Mouse (Mus musculus) c-Kit-positive CD71-negative TER-119-negative erythroid progenitor cells, embryonic 14.5 days (primary cell): ENCODE results near the gene Map3k14.

Source experiments
- DNase-seq: peaks from one replicate; pipeline ENCODE4 v3.0.0-alpha.2; 2013; ENCODE audit warnings: low read depth

Map3k14 gene

DNA sequence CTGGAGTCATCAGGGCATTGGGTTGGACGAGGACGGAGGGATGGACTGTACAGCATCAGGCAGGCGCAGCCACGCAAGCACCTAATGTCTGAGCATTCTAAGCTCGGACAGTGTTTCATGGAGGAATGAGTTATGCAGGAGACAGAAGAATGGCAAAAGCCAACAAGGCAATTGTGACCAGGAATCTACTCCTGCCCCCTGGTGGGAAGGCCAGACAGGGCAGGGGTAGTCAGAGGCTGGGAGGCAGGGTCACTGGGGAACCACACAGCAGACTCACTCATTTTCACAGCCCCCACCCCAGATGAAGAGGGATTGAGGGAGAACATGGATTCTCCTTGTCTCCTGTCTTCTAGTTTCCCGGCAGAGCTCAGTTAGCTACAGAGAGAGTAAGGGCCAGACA, 4.7 kb upstream of the Map3k14 start:
- no peak for DNase-seq

DNA sequence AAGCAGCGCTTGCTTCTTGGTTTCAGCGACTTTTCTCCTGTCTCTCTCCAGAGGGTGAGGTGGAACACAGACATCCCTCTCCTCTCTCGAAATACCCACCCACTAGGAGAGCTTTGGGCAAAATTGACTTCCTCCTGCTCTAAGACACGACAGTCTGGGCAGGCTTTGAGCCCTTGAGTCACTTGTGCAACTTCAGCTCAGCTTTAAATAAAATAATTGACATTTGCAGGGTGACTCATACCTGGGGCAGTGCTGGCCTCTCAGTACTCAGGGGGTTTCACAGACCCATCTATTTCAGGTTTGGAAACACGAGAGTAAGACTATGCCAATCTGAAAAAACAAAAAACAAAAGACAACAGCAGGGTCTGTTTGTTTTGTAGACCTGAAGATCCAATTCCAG, 2.2 kb upstream of the Map3k14 start:
- no peak for DNase-seq

DNA sequence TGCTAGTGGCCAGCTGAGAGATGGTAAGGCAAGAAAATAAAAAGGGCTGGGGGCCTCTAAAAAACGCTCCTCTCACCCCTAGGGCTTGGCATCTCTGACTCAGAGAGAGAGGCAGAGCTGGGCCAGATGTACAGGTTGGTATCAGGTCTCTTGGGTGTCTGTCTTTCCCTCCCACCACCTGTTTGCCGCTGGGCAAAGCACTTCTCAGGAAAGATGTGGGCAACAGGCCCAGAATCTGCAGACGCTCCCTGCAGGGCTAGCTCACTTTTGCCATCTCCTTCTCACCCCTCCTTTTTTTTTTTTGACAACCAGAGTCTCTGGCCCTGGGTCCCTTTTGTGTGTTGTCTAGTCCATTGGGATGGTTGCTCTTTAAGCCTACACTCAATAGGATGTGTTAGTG, 1.6 kb upstream of the Map3k14 start:
- no peak for DNase-seq

DNA sequence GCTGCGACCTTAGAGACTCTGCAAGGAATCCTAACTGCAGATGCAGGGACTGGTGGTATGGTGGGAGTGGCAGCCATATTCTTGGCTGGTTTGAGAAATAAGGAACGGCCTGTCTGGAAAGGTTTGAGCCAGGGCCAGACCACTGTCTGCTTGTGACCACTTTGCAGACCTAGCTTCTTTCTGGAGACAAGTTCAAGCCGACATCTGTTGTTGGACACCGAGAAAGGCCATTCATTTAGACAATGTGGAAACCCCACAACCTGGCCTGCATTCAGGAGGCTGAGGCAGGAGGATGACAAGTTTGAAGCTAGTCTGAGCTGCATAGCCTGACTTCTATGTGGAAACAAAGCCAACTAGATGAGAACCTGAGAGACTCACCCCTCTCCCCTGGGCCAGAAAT, 1.1 kb upstream of the Map3k14 start:
- DNase-seq, result no peak

DNA sequence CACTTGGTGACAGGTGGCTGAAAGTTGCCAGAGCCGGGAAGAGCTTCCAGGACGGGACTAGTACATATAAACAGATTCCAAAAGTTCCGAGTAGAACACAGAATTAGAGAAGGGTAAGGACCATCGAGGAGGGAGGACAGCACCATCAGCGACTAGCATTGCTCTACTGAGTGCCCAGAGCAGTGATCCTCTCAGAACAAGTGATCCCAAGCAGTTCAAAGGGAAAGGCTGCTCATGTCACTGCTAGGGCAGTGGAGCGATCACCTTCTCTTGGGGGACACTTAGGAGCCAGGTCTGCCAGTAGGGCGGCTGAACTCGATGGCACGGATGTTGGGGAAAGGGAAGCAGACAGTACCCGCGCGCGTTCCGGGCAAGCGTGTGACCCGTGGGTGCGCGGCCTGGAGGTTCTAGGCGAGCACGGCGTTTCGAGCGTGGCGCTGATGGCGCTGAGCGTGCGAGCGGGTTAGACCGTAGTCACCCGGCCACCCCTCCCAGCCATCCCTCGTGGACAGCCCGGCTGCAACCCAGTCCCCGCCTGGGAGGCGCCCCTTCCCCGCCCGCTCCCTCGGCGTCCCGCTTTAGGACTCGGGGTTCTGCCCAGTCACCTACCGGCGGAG, 435 bp downstream of the Map3k14 start:
- DNase-seq, result no peak

DNA sequence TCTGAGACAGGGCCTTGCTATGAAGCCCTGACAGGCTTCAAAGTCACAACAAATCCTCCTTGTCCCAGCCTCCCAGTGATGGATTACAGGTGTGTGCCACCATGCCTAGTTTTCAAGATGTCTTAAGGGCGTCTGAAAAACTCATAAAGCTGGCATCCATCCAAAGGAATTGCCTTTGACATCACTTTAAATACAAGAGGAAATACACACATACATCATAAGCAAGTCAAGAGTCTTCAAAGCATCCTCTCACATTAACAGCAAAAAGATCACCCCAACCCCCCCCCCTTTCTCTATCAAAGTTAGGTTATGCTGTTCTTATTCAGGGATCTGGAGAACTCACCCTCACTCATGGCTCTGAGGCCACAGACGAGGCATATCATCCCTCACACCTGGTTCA, 1.4 kb downstream of the Map3k14 start:
- no peak for DNase-seq

DNA sequence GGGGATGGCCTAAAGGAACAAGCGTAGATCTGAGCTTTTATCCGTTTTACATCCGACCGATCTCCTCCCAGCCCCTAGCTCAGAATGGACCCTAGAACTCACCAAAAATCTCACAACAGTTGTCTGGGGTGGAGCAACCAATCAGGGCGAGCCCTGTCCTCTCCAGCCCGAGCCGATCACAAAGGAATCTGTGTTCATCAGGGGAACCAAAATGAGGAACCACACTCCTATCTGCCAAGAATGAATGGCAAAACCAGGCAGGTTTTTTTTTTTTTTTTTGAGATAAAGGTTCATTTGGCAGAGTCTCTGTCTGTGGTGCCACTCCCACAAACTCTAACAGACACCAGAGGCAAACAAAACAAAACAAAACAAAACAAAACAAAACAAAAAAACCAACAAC, 2.1 kb downstream of the Map3k14 start:
- no peak for DNase-seq

DNA sequence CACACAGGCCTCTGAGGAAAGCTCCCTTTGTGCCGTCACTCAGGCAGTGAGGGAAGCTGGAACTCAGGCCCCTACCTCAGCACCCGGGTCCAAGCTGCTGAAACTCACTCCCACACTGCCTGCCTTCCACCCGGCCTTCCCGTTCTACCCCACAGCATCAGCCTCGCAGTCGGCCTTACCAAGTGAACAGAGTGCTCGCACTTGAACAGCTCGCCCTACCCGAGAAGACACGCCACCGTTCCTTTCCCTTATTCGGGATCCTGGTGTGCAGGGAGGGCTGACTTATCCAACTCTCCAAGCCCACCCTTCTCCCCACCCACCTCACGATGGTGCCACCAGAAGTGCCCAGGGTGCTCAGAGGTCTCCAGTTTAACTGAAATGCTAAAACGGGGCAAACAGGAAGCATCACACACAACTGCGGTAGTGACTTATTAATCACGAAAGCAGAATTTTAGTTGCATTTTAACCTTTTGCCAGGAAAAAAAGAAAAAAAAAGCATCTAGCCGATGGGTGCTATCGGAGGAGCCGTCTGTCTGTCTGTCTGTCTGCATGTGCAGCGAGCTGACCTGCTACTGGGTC, 2.8 kb downstream of the Map3k14 start:
- no peak for DNase-seq

DNA sequence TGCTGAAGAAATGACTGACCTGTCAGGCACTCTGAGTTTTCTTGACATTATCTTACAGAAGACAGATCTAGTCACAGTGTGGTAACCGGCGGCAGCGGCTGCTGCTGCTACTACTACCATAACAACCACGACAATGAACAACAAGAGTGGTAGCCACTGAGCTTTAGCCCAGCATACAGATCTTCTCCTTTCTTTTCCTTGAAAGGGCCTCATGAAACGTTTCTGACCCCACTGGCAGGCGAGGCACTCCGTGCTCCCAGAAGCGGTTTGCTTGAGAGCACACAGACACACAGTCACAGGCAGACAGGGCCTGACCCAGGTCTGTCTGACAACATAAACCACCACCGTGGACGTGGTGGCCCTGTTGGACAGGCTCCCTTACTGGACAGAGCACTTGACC, 3.7 kb downstream of the Map3k14 start:
- no peak for DNase-seq

DNA sequence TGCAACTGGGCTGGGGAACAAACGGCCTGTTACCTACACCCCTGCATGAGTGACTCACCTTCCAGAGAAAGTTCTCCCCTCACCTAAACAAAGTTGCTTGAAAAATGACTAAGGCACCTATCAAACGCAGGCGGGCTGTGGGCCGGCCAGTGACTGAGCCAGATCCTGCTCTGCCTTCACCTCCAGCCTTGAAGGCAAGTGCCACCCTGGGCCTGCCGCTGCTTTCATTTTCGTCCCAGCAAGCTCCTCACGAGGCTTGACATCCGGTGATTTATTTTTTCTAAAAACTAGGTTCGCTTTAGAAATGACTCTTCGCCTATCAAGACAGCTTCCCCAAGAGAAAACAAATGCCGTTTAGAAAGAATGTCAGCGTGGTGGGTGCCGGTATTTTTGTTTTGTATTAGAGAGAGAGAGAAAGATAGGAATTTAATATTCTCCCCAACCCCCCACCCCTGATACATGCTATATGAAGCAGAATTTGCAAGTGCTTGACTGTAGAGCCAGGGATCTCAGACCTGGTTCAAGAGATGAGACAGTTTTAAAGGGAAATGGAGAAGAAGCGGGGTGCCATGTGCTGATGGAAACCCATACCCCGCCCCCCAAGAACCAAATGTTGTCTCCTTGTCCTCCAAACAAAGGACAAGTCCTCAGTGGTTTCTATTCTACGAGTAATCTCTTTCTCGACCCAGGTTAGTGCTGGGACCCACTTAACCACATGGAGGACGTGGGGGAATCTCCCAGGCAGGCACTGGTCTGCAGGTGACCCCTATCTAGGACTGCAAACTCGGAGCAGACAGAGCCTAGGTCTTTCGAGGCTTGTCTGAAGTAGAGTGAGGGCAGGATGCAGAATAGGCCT, 4.6 kb downstream of the Map3k14 start:
- no peak for DNase-seq

DNA sequence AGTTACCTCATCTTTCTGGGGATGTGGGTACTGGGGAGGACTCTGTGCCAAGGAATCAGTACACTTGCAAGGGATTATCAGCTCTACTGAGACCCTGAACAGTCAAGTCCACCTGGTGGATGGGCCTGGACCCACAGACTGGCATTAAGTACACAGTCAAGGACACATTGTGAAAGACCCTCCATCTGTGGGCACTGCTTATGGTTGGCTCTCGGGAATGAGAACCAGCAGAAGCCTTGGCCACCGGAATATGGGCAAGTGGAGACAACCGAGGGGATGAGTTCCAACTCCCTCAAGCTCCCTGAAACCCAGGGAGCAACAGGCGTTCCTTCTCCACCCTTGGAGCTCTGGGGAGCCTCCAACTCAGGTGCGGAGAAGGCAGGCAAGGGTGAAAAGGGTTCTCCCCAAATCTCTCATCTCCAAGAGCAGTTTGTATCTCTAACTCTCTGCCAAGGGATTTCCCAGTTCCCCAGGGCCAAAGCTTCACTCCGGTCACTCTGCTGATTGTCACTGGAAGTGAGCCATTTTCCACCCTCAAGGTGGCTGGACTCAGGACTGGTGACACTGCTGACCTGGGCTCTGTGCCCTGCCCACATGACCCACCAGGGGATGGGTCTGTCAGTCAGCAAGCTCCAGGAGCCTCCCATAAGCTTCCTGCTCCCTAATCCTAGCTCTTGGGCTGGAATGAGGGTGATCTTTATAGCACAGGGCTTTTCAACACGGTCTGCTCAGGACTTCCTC, 5.4 kb downstream of the Map3k14 start:
- DNase-seq, result no peak

DNA sequence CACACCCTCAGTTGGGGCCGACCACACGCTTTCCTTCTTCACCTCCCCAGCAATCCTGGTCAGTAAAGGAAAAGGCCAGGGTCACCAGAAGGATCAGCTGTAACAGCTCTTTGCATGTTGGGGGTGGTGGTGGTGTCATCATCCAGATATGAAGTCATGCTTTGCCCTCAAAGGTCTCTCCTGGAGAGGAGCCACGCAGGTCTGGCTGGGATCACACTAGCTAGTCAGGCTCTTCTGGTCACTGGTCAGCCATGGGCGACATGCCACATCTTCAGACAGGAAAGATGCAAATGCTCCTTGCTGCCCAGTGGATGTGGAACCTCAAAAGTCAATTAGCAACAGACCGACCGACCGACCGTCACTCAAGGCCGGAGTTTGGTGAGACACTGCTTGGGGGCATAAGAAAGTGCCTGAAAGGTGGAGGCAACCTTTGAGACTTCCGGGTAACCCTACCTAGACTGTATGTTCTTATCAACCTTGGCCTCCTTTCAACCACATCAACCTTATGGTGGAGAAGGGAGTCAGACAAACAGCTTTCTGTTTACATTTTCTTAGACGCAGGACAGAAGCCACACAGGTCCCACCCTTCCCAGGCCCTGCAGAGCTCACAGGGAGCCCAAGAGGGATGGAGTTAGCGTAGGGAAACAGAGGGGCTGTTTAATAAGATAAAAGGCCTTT, 6.6 kb downstream of the Map3k14 start:
- no peak for DNase-seq

DNA sequence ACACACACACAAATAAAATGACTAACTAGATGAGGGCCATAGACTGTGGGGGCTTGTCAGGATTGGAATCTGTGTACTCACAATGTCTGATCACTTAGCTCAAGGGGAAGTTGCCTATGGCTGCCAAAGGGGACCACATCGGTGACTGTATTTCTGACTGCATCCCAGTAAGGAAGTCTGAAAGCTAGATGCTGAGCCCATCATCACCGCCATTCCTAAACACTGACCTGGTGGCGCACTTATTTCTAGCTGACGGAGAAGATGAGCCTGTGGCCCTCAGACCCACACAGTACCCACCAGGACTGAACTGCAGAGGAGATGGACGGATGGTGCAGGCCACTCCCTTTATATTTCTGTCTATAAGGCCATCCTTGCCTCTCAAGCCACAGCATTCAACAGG, 7.2 kb downstream of the Map3k14 start:
- no peak for DNase-seq

DNA sequence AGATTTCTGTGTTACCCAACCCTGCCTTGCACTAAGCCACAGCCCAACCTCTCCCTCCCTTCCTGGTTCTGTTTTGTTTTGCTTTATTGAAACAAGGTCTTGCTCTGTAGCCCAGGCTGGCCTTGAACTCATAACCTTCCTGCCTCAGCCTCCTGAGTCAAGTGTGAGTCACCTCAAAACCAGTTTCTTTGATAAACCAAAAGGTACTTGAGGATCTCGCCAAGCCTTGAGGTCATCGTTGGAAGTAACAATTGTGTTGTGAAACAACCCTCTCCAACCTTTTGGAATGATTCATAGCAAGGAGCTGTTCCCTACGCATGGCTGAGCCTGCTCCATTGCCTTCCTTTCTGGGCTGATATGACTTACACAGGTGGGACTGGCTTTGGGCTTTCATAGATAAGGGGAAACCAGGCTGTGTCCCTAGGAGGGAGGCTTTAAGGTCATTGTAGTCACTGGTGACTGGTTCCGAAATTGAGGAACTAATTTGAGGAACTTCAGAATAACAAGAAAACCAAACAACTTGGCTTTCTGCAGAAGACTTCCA, 9.3 kb downstream of the Map3k14 start:
- no peak for DNase-seq

DNA sequence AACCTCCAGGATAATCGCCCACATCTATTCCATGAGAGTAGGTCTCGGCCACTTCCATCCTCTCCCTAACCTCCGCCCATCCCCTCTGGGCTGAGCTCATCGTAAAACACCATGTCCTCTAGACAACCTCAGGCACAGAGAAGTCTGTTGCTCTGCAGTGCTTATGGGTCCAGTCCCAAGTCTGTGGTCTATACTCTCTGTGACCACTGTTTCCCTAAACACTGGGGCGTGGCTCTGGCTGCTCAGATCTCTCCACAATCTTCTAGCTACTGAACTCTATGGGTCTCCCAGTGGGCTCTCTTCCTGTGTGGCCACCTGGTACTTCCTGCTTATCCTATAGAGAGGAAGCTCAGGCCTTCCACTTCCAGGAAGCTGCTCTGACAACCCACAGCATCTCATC, 13.7 kb downstream of the Map3k14 start:
- no peak for DNase-seq

DNA sequence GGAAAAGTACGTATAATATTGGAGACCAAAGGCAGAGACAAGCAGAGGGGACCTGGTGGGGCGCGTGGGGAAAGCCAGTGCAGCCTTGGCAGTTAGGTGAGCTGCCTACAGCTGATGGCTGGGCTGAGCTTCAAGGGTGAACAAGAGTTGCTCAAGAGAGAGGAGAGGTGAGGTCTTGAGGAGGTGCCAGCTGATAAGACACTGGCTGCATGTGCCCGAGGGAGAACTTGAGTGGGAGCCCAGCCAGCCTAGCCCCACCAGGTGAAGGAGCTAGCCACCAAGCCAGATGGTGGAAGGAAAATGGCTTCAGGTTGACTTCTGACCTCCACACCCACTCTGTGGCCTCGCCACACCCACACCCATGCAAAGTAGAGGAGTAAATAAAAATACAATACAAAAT, 14.9 kb downstream of the Map3k14 start:
- DNase-seq, result no peak

DNA sequence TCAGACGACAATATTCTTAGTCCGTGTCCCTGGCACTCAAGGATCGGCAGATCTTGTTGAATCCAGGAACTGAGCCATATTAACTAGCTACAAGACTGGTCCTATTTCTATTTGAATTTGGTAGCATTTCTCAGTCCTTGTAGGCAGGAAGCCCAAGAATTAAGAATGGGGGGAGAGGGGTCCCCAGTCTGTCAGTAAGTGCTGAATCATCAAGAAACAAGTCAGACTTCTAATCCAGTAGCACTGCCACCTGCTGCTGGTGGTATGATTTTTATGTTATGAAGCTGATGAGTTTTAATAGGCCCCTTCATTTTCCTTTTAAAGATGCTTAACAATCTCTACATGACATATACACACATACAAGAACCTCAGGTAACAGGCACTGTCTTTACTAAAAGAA, 16.9 kb downstream of the Map3k14 start:
- DNase-seq, result no peak

DNA sequence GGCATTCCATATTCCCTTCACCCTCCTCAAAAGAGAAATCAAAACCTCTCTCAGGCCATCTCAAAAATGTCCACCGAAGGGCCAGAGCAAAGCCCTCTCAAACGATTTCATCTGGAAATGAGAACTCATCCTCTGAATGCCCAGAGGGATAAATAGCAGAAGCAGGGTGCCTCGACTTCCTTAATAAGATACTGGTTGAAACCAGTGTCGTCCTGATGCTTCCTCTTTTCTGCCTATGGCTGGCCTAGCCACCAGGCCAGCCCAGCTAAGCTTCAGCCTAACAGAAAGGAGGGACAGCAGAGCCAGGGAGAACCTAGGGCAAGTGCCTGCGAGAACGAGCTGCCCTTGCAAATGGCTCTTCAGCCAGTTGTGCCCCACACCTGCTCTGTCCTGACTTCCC, 17.8 kb downstream of the Map3k14 start:
- no peak for DNase-seq

DNA sequence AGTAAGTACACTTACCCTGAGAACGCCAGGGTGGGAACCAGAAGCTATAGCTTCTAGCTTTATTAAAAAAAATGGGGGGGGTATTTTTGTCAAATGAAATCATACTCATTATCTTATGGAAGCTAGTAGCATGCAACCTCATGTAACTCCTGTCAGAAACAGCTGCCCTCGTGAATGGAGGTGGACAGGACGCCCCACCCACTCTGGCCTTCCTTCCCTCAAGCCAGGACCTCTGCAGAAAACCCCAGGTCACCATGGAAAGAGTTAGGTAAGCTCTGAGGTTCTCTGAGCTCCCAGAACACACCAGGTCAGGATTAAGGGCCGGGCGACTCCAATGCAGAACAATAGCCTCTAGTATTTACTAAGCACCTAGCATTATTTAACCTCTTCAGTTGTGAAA, 18.4 kb downstream of the Map3k14 start:
- no peak for DNase-seq

DNA sequence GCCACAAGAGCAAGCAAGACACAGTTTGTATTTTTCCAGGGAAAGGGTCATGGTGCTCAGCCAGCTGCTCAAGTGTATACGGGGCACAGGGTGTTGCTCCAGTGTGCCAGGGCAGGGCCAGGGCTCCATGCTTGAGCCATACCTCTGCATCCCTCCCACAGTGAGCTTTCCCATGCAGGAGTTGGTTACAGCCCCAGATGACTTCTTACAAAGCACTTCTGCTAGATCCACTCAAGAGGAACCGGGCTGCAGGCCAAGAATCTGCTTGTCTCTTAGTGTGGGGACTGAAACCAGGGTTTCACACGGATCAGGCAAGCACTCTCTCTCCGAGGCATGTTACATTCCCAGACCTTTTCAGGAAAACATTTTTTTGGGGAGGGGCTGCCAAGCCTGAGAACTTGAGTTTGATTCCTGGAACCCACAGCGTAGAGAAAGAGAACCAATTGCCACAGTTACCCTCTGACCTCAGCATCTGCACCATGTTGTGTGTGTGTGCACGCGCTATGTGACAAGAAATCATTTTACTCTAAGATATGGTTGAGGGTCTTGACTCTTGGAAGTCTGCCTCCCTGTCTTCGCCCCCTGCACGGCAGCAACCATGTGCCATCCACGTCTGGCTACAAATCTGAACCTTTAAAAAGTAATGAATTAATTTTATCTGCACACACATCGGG, 19.6 kb downstream of the Map3k14 start:
- no peak for DNase-seq

DNA sequence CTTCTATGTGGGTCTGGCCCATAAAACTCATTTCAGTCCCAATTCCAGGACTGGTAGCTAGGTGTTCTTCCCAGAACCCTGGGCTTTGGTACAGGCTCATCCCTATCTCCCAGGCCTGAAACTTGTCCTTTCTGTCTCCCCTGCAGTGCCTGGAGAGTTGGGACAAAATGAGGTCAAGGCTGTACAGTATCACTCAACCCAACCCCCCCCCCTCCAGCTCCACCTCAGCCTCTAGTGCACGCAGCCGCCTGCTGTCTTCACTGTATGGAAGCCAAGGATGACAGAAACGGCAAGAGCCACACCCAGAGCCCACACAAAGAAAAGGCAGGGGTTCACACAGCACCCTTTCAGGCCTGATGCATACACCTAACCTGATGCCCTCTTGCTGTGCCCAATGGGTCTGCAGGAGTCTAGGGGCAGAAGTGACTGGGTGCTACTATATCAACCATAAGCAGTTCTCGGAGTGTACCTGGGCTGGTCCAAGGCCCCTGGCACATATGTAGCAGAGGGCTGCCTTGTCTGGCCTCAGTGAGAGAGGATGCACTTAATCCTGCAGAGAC, 20.5 kb downstream of the Map3k14 start:
- no peak for DNase-seq
